Mouse (Mus musculus) lung, embryonic 16.5 days (tissue): ENCODE measurements around the gene E130208F15Rik. TPM values are rescaled to one million over a fixed set of nuclear protein-coding genes. Genes with fewer than 3 reads are reported as not detected.

Source experiments
- ATAC-seq: fragments of 200-750 bp; cut with Nextera tagmentation; 2 replicates; pipeline ENCODE4 v1.8.0; 2017; ENCODE audit warnings: low read depth, mild to moderate bottlenecking, moderate library complexity
- H3K27ac ChIP-seq: fragments of 300-500 bp; sonication (generic); 2 replicates; pipeline ENCODE4 v1.5.1; 2014; ENCODE audit warnings: mild to moderate bottlenecking, control low read depth, low read length
- H3K27me3 ChIP-seq: fragments of 300-500 bp; sonication (generic); 2 replicates; pipeline ENCODE4 v1.6.1; 2014; ENCODE audit warnings: low read depth, low read length, mixed read lengths; ENCODE audit not compliant: control insufficient read depth, insufficient read depth
- H3K36me3 ChIP-seq: fragments of 300-500 bp; sonication (generic); 2 replicates; pipeline ENCODE4 v1.6.1; 2014; ENCODE audit warnings: low read length; ENCODE audit not compliant: control insufficient read depth, insufficient read depth
- H3K4me1 ChIP-seq: fragments of 300-500 bp; sonication (generic); replicated peaks from 2 replicates; pipeline ENCODE4 v1.6.1; 2014; ENCODE audit warnings: low read length, mixed read lengths; ENCODE audit not compliant: control insufficient read depth, insufficient read depth
- H3K4me2 ChIP-seq: fragments of 300-500 bp; sonication (generic); 2 replicates; pipeline ENCODE4 v1.6.1; 2014; ENCODE audit warnings: low read depth, low read length, control low read depth
- H3K4me3 ChIP-seq: fragments of 300-500 bp; sonication (generic); 2 replicates; pipeline ENCODE4 v1.5.1; 2014; ENCODE audit warnings: mild to moderate bottlenecking, low read length, control low read depth
- H3K9ac ChIP-seq: fragments of 300-500 bp; sonication (generic); 2 replicates; pipeline ENCODE4 v1.6.1; 2014; ENCODE audit warnings: low read length, control low read depth
- H3K9me3 ChIP-seq: fragments of 300-500 bp; sonication (generic); 2 replicates; pipeline ENCODE4 v1.6.1; 2016; ENCODE audit warnings: low read length; ENCODE audit not compliant: control insufficient read depth
- WGBS: fragments of 180-500 bp; shearing (Covaris S2); extraction: QIAGEN DNeasy Blood & Tissue Kit; methylation state at CpG from one replicate; pipeline ENCODE4 v1.1.7; 2014; 5-methylcytosine and 5-hydroxymethylcytosine counted together
- polyA plus RNA-seq: library from polyadenylated mRNA; unstranded; fragments of >200 nt; fragmentation: Nextera tagmentation; extraction: Ambion mirVana; gene quantifications from 2 replicates; pipeline ENCODE4 v1.2.1, GENCODE M21; 2015

The E130208F15Rik gene
- polyA plus RNA-seq, 1 experiment from 2014 or later = 0.38 TPM

DNA sequence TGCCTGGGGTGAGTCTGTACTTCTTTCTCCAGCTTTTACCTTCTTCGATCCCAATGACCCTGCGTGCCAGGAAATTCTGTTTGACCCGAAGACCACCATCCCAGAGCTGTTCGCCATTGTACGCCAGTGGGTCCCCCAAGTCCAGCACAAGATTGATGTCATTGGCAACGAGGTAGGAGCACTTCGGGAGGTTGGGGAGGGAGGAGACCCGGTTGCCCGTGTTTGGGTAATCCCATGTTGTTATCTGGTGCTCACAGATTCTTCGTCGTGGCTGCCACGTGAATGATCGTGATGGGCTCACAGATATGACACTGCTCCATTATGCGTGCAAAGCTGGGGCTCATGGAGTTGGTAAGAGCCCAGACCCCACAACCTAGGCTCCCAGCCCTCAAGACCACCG is 24.7 kb upstream of the E130208F15Rik start:
- ATAC-seq = no peak
- Histone ChIP-seq H3K27me3 (no peaks in the 10 kb centered on the region), H3K4me3 (no peak overlapping the region), H3K27ac (no peak overlapping the region), H3K36me3 (no peaks in the 10 kb centered on the region; the same call in 1 of the 2 replicates), H3K9ac (no peak overlapping the region), H3K4me2 (no peak overlapping the region), H3K4me1 (no peaks in the 10 kb centered on the region; the same call in 1 of the 2 replicates), H3K9me3 (no peaks in the 10 kb centered on the region)
- WGBS = 85% methylated on average over 15 of the region's 15 CpGs

DNA sequence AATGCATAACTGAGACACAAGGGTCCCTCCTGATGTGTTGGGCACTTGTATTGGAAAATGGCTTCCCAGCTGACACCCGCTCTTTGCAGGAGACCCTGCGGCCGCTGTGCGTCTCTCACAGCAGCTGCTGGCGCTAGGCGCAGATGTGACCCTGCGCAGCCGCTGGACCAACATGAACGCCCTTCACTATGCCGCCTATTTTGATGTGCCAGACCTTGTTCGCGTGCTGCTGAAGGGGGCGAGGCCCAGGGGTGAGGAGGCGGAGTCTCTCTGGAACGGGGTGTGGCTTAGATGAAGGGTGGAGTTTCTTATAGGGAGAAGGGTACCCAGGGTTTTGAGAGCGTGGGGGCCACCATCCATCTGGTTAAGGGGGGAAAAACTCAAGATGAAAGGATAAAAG is 24.3 kb upstream of the E130208F15Rik start:
- Histone ChIP-seq H3K27me3 (no peaks in the 10 kb centered on the region), H3K9me3 (no peaks in the 10 kb centered on the region), H3K4me1 (no peaks in the 10 kb centered on the region; the same call in 1 of the 2 replicates), H3K9ac (no peak overlapping the region), H3K4me2 (no peak overlapping the region), H3K36me3 (no peaks in the 10 kb centered on the region; the same call in 1 of the 2 replicates), H3K27ac (no peak overlapping the region), H3K4me3 (no peak overlapping the region)
- WGBS = 75% methylated on average over 16 of the region's 16 CpGs
- ATAC-seq = no peak

DNA sequence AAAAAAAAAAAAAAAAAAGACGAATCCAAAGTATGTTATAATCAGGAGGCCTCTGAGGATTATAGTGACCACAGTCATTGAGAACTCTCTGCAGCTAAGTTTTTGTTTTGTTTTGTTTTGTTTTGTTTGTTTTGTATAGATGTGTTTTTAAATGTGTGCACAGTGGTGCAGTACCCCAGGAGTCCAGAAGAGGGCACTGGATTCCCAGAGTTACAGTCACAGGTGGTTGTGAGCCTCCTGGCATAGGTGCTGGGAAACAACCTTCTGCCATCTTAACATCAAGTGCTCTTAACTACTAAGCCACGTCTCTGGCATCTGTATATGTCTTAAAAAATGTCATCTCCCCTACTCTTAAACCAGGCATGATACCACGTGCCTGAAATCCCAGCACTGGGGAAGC is 20.6 kb upstream of the E130208F15Rik start:
- WGBS = 43% methylated on average over 3 of the region's 3 CpGs
- Histone ChIP-seq H3K9me3 (no peaks in the 10 kb centered on the region), H3K9ac (no peak overlapping the region), H3K27me3 (no peaks in the 10 kb centered on the region), H3K27ac (no peak overlapping the region), H3K4me2 (no peak overlapping the region), H3K4me1 (no peaks in the 10 kb centered on the region), H3K4me3 (no peak overlapping the region), H3K36me3 (peaks cover 4% of the 10 kb centered on the region)
- no peak for ATAC-seq

DNA sequence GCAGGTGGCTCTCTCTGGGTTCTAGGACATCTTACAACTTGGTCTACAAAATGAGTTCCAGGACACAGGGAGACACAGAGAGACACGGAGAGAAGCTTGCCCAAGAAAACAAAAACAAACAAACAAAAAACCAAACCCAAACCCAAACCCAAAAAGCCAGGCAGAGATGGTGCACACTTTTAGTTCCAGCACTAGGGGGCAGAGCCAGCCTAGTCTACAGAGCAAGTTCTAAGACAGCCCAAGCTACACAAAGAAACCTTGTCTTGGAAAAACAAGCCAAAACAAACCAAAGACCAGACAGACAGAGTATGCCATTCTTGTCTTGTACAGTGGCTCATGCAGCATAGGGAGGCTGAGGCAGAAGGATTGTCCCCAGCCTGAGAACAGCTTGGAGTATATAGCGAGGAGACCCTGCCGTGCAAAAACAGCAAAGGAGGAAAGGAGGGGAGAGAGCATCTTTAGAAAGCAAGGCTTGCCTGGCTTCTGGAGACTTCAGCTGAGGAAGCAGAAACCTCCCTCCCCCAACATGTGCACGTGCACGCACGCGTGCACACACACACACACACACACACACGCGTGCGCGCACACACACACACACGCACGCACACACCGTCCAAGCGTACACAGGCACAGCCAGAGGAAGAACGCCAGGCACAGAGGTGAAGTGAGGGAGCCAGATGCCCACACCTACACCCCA is 15.3 kb upstream of the E130208F15Rik start:
- no peaks in the 10 kb centered on the region for H3K27me3 ChIP-seq
- H3K4me2 ChIP-seq = no peak overlapping the region
- H3K4me1 ChIP-seq = peaks cover 11% of the 10 kb centered on the region; the same call in 1 of the 2 replicates
- H3K9me3 ChIP-seq = no peaks in the 10 kb centered on the region
- H3K9ac ChIP-seq = no peak overlapping the region
- WGBS = 86% methylated on average over 16 of the region's 16 CpGs
- peaks cover 4% of the 10 kb centered on the region for H3K36me3 ChIP-seq
- H3K4me3 ChIP-seq = no peak overlapping the region
- H3K27ac ChIP-seq = no peak overlapping the region
- ATAC-seq = no peak

DNA sequence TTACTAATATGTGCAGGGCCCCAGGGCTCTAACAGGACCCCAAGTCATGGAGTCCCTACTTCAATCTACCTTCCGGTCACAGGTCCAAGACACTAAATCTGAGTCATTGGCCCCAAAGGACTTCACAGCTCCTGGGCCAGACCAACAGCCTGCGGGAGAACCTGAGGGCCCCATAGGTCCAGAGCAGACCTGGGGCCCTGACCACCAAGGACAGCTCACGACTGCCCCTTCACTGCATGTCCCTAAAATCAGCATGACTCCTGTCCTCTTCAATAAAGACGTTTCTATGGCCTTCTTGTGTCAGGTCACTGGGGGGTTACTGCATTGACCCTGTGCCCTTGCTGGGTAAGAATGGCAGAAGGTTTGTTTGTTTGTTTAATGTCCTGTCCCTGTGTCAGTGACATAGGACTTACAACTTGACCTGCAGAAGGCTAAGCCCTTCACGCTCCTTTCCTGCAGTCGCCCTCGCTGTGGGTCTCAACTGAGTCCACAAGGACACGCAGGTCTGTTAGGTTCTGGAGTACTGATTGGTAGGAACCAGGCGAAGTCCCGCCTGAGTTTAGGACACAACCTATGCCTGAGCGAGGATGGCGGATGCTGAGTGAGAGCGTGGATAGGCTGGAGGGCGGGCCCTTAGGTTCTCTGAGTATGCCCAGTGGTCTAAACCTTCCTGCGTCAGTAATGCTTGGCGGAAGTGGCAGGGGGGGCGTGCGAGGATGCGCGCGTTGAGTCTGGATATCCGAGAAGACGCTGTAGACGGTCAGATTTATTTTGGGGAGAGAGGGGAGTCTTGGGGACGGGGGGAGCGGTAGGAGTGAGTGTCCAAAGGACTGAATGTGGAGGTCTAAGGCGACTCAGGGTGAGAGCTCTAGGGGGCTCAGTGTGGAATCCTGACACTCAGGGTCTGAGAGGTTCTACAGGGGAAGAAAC is 13.2 kb upstream of the E130208F15Rik start, which contains the start of gene Alkbh6:
TSS of gene Alkbh6 (plus strand) at position 642 of the 930 bp plus-strand sequence.
- H3K27ac ChIP-seq = peak within 1 kb of the TSS; percentile 60
- H3K36me3 ChIP-seq = peaks cover 2% of the 10 kb centered on the region; the same call in 1 of the 2 replicates
- no peaks in the 10 kb centered on the region for H3K27me3 ChIP-seq
- 4% methylated on average over 27 of the region's 27 CpGs for WGBS
- H3K4me1 ChIP-seq = peaks cover 11% of the 10 kb centered on the region; the same call in 1 of the 2 replicates
- H3K4me2 ChIP-seq = peak within 1 kb of the TSS; percentile 95
- H3K9me3 ChIP-seq = no peaks in the 10 kb centered on the region
- ATAC-seq = peak; percentile 100
- peak within 1 kb of the TSS; percentile 78 for H3K9ac ChIP-seq
- H3K4me3 ChIP-seq = peak within 1 kb of the TSS; percentile 80

DNA sequence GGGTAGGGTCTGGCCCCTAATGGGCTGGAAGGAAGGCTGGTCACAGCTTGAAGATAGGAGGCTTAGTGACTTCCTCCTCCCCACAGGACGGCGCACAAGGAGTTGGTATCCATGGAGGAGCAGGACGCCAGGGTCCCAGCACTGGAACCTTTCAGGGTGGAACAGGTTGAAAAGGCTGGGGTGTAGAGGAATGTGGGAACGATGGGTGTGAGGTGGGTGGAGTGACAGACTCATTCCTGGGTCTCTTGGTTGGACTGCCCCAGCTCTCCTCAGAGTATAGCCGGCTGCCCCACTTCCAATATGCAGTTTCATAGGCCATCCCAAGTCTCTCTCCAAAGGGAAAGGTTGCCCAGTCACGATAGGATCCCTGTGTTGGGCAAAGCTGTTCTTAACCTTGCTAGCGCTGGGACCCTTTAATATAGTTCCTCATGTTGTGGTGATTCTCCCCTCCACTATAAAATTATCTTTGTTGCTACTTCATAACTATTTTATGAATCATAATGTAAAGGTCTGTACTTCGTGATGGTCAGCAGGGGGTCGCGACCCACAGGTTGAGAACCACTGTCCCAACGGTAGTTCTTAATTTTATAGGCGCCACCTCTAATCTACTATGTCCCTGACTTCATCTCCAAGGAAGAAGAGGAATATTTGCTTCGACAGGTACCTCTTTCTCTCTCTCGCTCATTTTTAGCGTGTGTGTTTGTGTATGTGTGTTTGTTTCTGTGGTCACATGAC is 12.0 kb upstream of the E130208F15Rik start:
- WGBS = 48% methylated on average over 15 of the region's 15 CpGs
- Histone ChIP-seq H3K9me3 (no peaks in the 10 kb centered on the region), H3K27ac (no peak overlapping the region), H3K9ac (peak overlapping the region; percentile 78), H3K4me2 (peak overlapping the region; percentile 95), H3K4me3 (peak overlapping the region; percentile 80), H3K36me3 (no peaks in the 10 kb centered on the region; the same call in 1 of the 2 replicates), H3K27me3 (no peaks in the 10 kb centered on the region), H3K4me1 (peaks cover 11% of the 10 kb centered on the region; the same call in 1 of the 2 replicates)
- no peak for ATAC-seq

DNA sequence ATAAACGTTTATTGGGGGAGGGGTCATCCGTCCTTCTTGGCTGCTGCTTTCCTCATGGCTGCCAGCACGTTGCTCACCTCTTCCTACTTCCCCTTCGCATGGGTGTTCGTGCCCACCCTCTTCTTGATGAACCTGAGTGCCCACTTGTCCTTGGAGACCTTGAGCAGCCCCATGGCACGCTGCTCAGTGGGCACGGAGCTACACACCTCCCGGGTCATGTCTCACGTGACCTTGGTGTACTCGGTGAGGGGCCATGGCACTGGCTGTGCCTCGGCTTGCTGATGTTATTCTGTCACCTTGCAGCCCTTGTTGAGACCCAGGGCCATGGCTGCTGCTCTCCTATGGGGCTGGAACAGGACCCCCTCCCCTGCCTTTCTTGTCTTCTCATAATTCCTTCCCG is 11.4 kb upstream of the E130208F15Rik start:
- H3K27me3 ChIP-seq = no peaks in the 10 kb centered on the region
- no peak overlapping the region for H3K9ac ChIP-seq
- H3K9me3 ChIP-seq = no peaks in the 10 kb centered on the region
- H3K4me2 ChIP-seq = no peak overlapping the region
- no peak for ATAC-seq
- no peak overlapping the region for H3K4me3 ChIP-seq
- peaks cover 11% of the 10 kb centered on the region for H3K4me1 ChIP-seq
- H3K27ac ChIP-seq = no peak overlapping the region
- H3K36me3 ChIP-seq = no peaks in the 10 kb centered on the region; the same call in 1 of the 2 replicates
- 82% methylated on average over 12 of the region's 12 CpGs for WGBS

DNA sequence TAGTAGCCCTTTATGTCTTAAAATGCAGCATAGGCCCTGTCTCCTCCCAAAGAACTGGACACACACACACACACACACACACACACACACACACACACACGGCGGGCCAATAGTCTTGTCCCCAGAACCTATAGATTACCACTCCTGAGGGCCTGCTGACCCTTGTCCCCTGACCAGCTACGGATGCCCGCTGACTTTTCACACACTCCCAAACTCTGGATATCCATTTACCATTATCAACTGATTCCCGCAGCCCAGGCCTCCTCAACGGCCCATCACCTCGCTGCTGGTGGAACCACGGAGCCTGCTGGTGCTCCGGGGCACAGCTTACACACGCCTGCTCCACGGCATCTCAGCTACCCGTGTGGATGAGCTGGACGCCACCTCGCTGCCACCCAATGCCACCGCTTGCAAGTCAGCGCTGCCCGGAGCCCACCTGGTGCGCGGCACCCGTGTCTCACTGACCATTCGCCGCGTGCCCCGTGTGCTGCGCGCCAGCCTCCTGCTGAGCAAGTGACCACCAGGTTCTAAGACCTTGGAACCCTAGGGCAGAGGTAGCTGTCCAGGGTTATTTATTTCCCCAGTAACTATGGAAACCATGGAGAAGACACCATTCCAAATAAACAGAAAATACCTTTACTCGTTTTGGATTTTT is 7.7 kb upstream of the E130208F15Rik start:
- no peak for ATAC-seq
- H3K9ac ChIP-seq = no peak overlapping the region
- 41% methylated on average over 27 of the region's 27 CpGs for WGBS

More for the DNA sequence above, 7.7 kb upstream of the E130208F15Rik start:
- Histone ChIP-seq H3K27ac (no peak overlapping the region), H3K36me3 (no peaks in the 10 kb centered on the region), H3K4me1 (peaks cover 9% of the 10 kb centered on the region), H3K4me3 (no peak overlapping the region), H3K27me3 (no peaks in the 10 kb centered on the region), H3K4me2 (no peak overlapping the region), H3K9me3 (no peaks in the 10 kb centered on the region)
